Mouse (Mus musculus) hindbrain, postnatal 0 days (tissue): ENCODE measurements around the gene Inpp4b. TPM values are rescaled to one million over a fixed set of nuclear protein-coding genes. Genes with fewer than 3 reads are reported as not detected.

ENCODE experiments used
- ATAC-seq: fragments of 200-750 bp; cut with Nextera tagmentation; 2 replicates; pipeline ENCODE4 v1.8.0; 2017; ENCODE audit warnings: mild to moderate bottlenecking, moderate TSS enrichment, moderate library complexity
- DNase-seq: peaks from one replicate; pipeline ENCODE4 v3.0.0-alpha.2; 2015; ENCODE audit warnings: low spot score
- H3K27ac ChIP-seq: fragments of 300-500 bp; sonication (generic); 2 replicates; pipeline ENCODE4 v1.5.1; 2014; ENCODE audit warnings: mild to moderate bottlenecking
- H3K27me3 ChIP-seq: fragments of 300-500 bp; sonication (generic); 2 replicates; pipeline ENCODE4 v1.6.1; 2014; ENCODE audit warnings: low read length, mixed read lengths; ENCODE audit not compliant: insufficient read depth
- H3K36me3 ChIP-seq: fragments of 300-500 bp; sonication (generic); 2 replicates; pipeline ENCODE4 v1.6.1; 2014; ENCODE audit warnings: low read length, mixed read lengths; ENCODE audit not compliant: insufficient read depth
- H3K4me1 ChIP-seq: fragments of 300-500 bp; sonication (generic); 2 replicates; pipeline ENCODE4 v1.6.1; 2014; ENCODE audit warnings: antibody characterized with exemption, low read length, mixed read lengths; ENCODE audit not compliant: insufficient read depth
- H3K4me2 ChIP-seq: fragments of 300-500 bp; sonication (generic); 2 replicates; pipeline ENCODE4 v1.6.1; 2014; ENCODE audit warnings: low read depth, mild to moderate bottlenecking, low read length, moderate library complexity, mixed read lengths
- H3K4me3 ChIP-seq: fragments of 300-500 bp; sonication (generic); 2 replicates; pipeline ENCODE4 v1.5.1; 2014; ENCODE audit warnings: low read length
- H3K9ac ChIP-seq: fragments of 300-500 bp; sonication (generic); replicated peaks from 2 replicates; pipeline ENCODE4 v1.6.1; 2014; ENCODE audit warnings: mild to moderate bottlenecking, low read length, moderate library complexity, mixed read lengths
- H3K9me3 ChIP-seq: fragments of 300-500 bp; sonication (generic); 2 replicates; pipeline ENCODE4 v1.6.1; 2016; ENCODE audit warnings: low read length, mixed read lengths
- CTCF ChIP-seq: IDR thresholded peaks from 2 replicates; pipeline ENCODE4 v1.5.1; 2016; ENCODE audit warnings: antibody characterized with exemption, control low read depth, low read depth
- WGBS: fragments of 180-500 bp; shearing (Covaris S2); extraction: QIAGEN DNeasy Blood & Tissue Kit; methylation state at CpG from one replicate; pipeline ENCODE4 v1.1.7; 2014; 5-methylcytosine and 5-hydroxymethylcytosine counted together
- polyA plus RNA-seq: library from polyadenylated mRNA; unstranded; fragments of >200 nt; fragmentation: Nextera tagmentation; extraction: Ambion mirVana; gene quantifications from 2 replicates; pipeline ENCODE4 v1.2.1, GENCODE M21; 2015
- total RNA-seq: library from RNA; depleted of rRNA; stranded (reverse); fragments of >200 nt; gene quantifications from 2 replicates; pipeline ENCODE4 v1.2.3, GENCODE M21; 2014

The Inpp4b gene
- total and polyA plus RNA-seq, 2 experiments from 2014 or later: 8.1 to 8.2 TPM

GRCm38 (mm10) chr8:81454830-81455229 lies 112.5 kb downstream of the Inpp4b start:
- DNase-seq: no peak
- no peaks in the 10 kb centered on the region for H3K4me1 ChIP-seq

DNA sequence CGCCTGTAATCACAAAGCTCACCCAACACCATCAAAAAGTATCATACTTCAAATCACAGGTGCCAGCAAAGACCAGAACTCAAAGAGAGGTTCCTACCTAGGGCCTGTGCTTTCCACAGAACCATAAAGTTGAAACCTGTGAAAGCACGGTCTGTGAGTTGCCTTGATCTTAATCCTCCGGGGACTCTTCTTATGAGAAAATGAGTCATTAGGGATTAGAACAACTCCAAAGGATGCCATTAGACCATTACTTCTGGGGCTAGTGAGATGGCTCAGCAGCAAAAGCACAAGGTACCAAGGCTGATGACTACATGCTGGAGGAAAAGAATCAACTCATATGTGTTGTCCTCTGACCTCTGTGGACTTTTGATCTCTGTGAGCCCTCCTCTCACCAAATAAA lies 121.4 kb downstream of the Inpp4b start:
- DNase-seq (no peak), ATAC-seq (no peak)
- Histone ChIP-seq H3K4me1 (no peaks in the 10 kb centered on the region), H3K9ac (no peak overlapping the region), H3K27ac (no peak overlapping the region), H3K4me2 (no peak overlapping the region), H3K27me3 (no peaks in the 10 kb centered on the region), H3K9me3 (no peaks in the 10 kb centered on the region), H3K4me3 (no peak overlapping the region), H3K36me3 (no peaks in the 10 kb centered on the region)
- TF ChIP-seq CTCF: no peak
- WGBS: 88% methylated on average over 3 of the region's 3 CpGs

More at GRCm38 (mm10) chr8:81454830-81455229, 112.5 kb downstream of the Inpp4b start:
- H3K27ac ChIP-seq: no peak overlapping the region
- H3K4me3 ChIP-seq: no peak overlapping the region
- no peak for TF ChIP-seq CTCF
- no peaks in the 10 kb centered on the region for H3K36me3 ChIP-seq
- WGBS: 89% methylated on average over 2 of the region's 2 CpGs
- no peaks in the 10 kb centered on the region for H3K27me3 ChIP-seq
- ATAC-seq: no peak
- no peaks in the 10 kb centered on the region for H3K9me3 ChIP-seq
- no peak overlapping the region for H3K9ac ChIP-seq
- H3K4me2 ChIP-seq: no peak overlapping the region

- no peak for TF ChIP-seq CTCF
Measured at GRCm38 (mm10) chr8:81466776-81467175, 124.4 kb downstream of the Inpp4b start.

GRCm38 (mm10) chr8:81478674-81479073 lies 136.3 kb downstream of the Inpp4b start:
- no peaks in the 10 kb centered on the region for H3K27me3 ChIP-seq

More at GRCm38 (mm10) chr8:81466776-81467175, 124.4 kb downstream of the Inpp4b start:
- Histone ChIP-seq H3K4me3 (no peak overlapping the region), H3K4me1 (no peaks in the 10 kb centered on the region), H3K27ac (no peak overlapping the region), H3K9ac (no peak overlapping the region), H3K4me2 (no peak overlapping the region), H3K36me3 (no peaks in the 10 kb centered on the region), H3K27me3 (no peaks in the 10 kb centered on the region), H3K9me3 (no peaks in the 10 kb centered on the region)
- 59% methylated on average over 2 of the region's 2 CpGs for WGBS
- no peak for DNase-seq
- no peak for ATAC-seq

GRCm38 (mm10) chr8:81483834-81484233 lies 141.5 kb downstream of the Inpp4b start:
- Histone ChIP-seq H3K36me3 (no peaks in the 10 kb centered on the region), H3K9me3 (no peaks in the 10 kb centered on the region), H3K9ac (no peak overlapping the region), H3K27ac (no peak overlapping the region), H3K4me1 (no peaks in the 10 kb centered on the region), H3K27me3 (no peaks in the 10 kb centered on the region), H3K4me2 (no peak overlapping the region), H3K4me3 (no peak overlapping the region)
- TF ChIP-seq CTCF: 0 out of 2 replicates have a peak, but pooled peaks have one; percentile 10
- ATAC-seq (no peak), DNase-seq (no peak)
- whole genome bisulfite sequencing: 72% methylated on average over 1 of the region's 1 CpGs

More at GRCm38 (mm10) chr8:81478674-81479073, 136.3 kb downstream of the Inpp4b start:
- H3K4me2 ChIP-seq: no peak overlapping the region
- peak; percentile 75 for TF ChIP-seq CTCF
- no peaks in the 10 kb centered on the region for H3K4me1 ChIP-seq
- ATAC-seq: no peak
- no peaks in the 10 kb centered on the region for H3K36me3 ChIP-seq
- no peak overlapping the region for H3K9ac ChIP-seq
- H3K4me3 ChIP-seq: no peak overlapping the region
- H3K9me3 ChIP-seq: no peaks in the 10 kb centered on the region
- no peak overlapping the region for H3K27ac ChIP-seq
- peak; percentile 58 for DNase-seq
- 38% methylated on average over 3 of the region's 3 CpGs for WGBS

GRCm38 (mm10) chr8:81485626-81486025 lies 143.3 kb downstream of the Inpp4b start:
- H3K27ac ChIP-seq: no peak overlapping the region
- H3K4me3 ChIP-seq: no peak overlapping the region
- H3K9me3 ChIP-seq: no peaks in the 10 kb centered on the region
- H3K27me3 ChIP-seq: no peaks in the 10 kb centered on the region
- TF ChIP-seq CTCF: no peak
- H3K4me1 ChIP-seq: no peaks in the 10 kb centered on the region
- no peak overlapping the region for H3K9ac ChIP-seq
- H3K4me2 ChIP-seq: no peak overlapping the region
- DNase-seq (no peak), ATAC-seq (no peak)
- H3K36me3 ChIP-seq: no peaks in the 10 kb centered on the region
- WGBS: 83% methylated on average over 1 of the region's 1 CpGs

DNA sequence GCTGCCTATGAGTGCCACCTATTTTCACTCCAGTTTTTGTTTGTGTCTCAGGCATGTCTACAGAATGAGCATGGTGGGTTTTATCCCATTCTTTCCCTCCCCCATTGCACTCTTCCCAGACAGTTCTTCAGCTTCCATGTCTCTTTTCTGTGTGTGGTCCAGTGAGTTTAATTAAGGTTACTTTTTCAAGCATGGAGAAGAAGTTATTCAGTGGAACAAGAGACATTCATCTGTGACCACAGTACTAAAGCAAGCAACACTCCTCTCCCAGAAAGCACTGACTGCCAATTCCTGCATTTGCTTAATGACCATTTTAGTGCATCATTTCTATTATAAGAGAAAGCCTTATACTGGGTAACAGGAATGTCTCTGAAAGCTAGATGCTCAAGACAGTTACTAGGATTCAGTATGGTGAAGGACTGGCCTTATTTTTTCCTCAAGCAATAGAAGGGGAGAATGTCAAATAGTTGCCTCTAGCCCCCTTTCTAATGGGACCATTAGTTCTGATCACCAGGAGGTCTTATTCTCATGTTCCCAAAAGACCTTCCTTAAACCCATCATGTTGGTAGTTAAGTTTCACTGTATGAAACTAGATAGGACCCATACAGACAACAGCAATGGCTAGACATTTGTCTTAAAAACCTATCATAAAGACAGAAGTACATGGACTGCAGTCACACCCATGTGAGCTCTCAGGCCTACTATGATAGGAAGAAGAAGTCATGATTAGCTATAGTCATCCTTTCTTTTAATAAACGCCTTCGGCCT lies 147.7 kb downstream of the Inpp4b start:
- DNase-seq: no peak
- 77% methylated on average over 2 of the region's 2 CpGs for WGBS
- H3K9ac ChIP-seq: no peak overlapping the region
- no peaks in the 10 kb centered on the region for H3K27me3 ChIP-seq
- no peak overlapping the region for H3K27ac ChIP-seq
- H3K4me1 ChIP-seq: no peaks in the 10 kb centered on the region
- H3K9me3 ChIP-seq: no peaks in the 10 kb centered on the region
- H3K36me3 ChIP-seq: no peaks in the 10 kb centered on the region
- H3K4me3 ChIP-seq: no peak overlapping the region
- TF ChIP-seq CTCF: no peak
- ATAC-seq: no peak
- H3K4me2 ChIP-seq: no peak overlapping the region
